Mouse (Mus musculus): Measurements from ENCODE around the gene Mcu.
A peak's percentile ranks its signal among the peaks of the same experiment; 100 is the strongest.

The Mcu gene

GRCm38 (mm10) chr10:59527819-59528218 lies 88.7 kb downstream of the Mcu start:
- DNase-seq, result no peak

GRCm38 (mm10) chr10:59527311-59527710 lies 89.2 kb downstream of the Mcu start:
- no peak for DNase-seq

GRCm38 (mm10) chr10:59524675-59525074 lies 91.8 kb downstream of the Mcu start:
- DNase-seq, result no peak

GRCm38 (mm10) chr10:59523826-59524331 lies 92.6 kb downstream of the Mcu start:
- peak; percentile 59 for DNase-seq

- DNase-seq, result no peak
Observed at GRCm38 (mm10) chr10:59520701-59521100, 95.8 kb downstream of the Mcu start.

- no peak for DNase-seq
Observed at GRCm38 (mm10) chr10:59519411-59519810, 97.1 kb downstream of the Mcu start.

GRCm38 (mm10) chr10:59517201-59517600 lies 99.3 kb downstream of the Mcu start:
- DNase-seq, result no peak

- DNase-seq, result no peak
Observed at GRCm38 (mm10) chr10:59514739-59515464, 101.6 kb downstream of the Mcu start.

GRCm38 (mm10) chr10:59512173-59512572 lies 104.3 kb downstream of the Mcu start:
- DNase-seq, result no peak

- no peak for DNase-seq
Observed at GRCm38 (mm10) chr10:59511427-59511963, 105.0 kb downstream of the Mcu start.

- no peak for DNase-seq
Observed at GRCm38 (mm10) chr10:59510713-59511426, 105.6 kb downstream of the Mcu start.

GRCm38 (mm10) chr10:59509197-59509596 lies 107.3 kb downstream of the Mcu start:
- no peak for DNase-seq

GRCm38 (mm10) chr10:59506711-59507110 lies 109.8 kb downstream of the Mcu start:
- DNase-seq, result no peak

- DNase-seq, result no peak
Observed at GRCm38 (mm10) chr10:59504291-59504690, 112.2 kb downstream of the Mcu start.

GRCm38 (mm10) chr10:59503433-59504210 lies 112.9 kb downstream of the Mcu start:
- peak; percentile 29 for DNase-seq

GRCm38 (mm10) chr10:59502381-59502780 lies 114.1 kb downstream of the Mcu start:
- no peak for DNase-seq

- DNase-seq, result no peak
Observed at GRCm38 (mm10) chr10:59501761-59502160, 114.7 kb downstream of the Mcu start.

- DNase-seq, result no peak
Observed at GRCm38 (mm10) chr10:59500225-59500624, 116.3 kb downstream of the Mcu start.

- DNase-seq, result no peak
Observed at GRCm38 (mm10) chr10:59497019-59497418, 119.5 kb downstream of the Mcu start.

- no peak for DNase-seq
Observed at GRCm38 (mm10) chr10:59494917-59495316, 121.6 kb downstream of the Mcu start.

- peak; percentile 34 for DNase-seq
Observed at GRCm38 (mm10) chr10:59494044-59494443, 122.4 kb downstream of the Mcu start.

- peak; percentile 28 for DNase-seq
Observed at GRCm38 (mm10) chr10:59490920-59491319, 125.6 kb downstream of the Mcu start.

GRCm38 (mm10) chr10:59489411-59489810 lies 127.1 kb downstream of the Mcu start:
- DNase-seq, result no peak
